Mouse (Mus musculus): Measurements from ENCODE around the gene Clpx. TPM values are rescaled to one million over a fixed set of nuclear protein-coding genes. Genes with fewer than 3 reads are reported as not detected.

Gene Clpx
- total RNA-seq, 2 experiments from 2014 or later: 20.1 to 30.4 TPM

Other genes starting within 250 kb of the Clpx start
- gene Igdcc4, start 192.8 kb upstream of the Clpx start, total RNA-seq (2015; ENCODE audit: low replicate concordance): not detected in 2 replicates
- not detected in 2 replicates for gene Igdcc4, start 192.8 kb upstream of the Clpx start, total RNA-seq (2017; ENCODE audit: low replicate concordance)
- not detected in 2 replicates for gene Igdcc3, start 153.1 kb upstream of the Clpx start, total RNA-seq (2015; ENCODE audit: low replicate concordance)
- gene Igdcc3, start 153.1 kb upstream of the Clpx start, total RNA-seq (2017; ENCODE audit: low replicate concordance): not detected in 2 replicates
- gene Parp16, start 98.9 kb upstream of the Clpx start, total RNA-seq (2015; ENCODE audit: low replicate concordance): 17.7 and 28.5 TPM in 2 replicates
- 13.7 and 15.2 TPM in 2 replicates for gene Parp16, start 98.9 kb upstream of the Clpx start, total RNA-seq (2017; ENCODE audit: low replicate concordance)
- not detected in 2 replicates for gene Cilp, start 29.1 kb upstream of the Clpx start, total RNA-seq (2015; ENCODE audit: low replicate concordance)
- gene Cilp, start 29.1 kb upstream of the Clpx start, total RNA-seq (2017; ENCODE audit: low replicate concordance): not detected in 2 replicates
- 7.2 and 13.4 TPM in 2 replicates for gene Pdcd7, start 51.8 kb downstream of the Clpx start, total RNA-seq (2015; ENCODE audit: low replicate concordance)
- gene Pdcd7, start 51.8 kb downstream of the Clpx start, total RNA-seq (2017; ENCODE audit: low replicate concordance): 8.4 and 13.3 TPM in 2 replicates
- gene Ubap1l, start 66.8 kb downstream of the Clpx start, total RNA-seq (2015; ENCODE audit: low replicate concordance): not detected in 2 replicates
- not detected in 2 replicates for gene Ubap1l, start 66.8 kb downstream of the Clpx start, total RNA-seq (2017; ENCODE audit: low replicate concordance)
- gene Kbtbd13, start 97.4 kb downstream of the Clpx start, total RNA-seq (2015; ENCODE audit: low replicate concordance): not detected in 2 replicates
- not detected in 2 replicates for gene Kbtbd13, start 97.4 kb downstream of the Clpx start, total RNA-seq (2017; ENCODE audit: low replicate concordance)
- gene Rasl12, start 104.2 kb downstream of the Clpx start, total RNA-seq (2015; ENCODE audit: low replicate concordance): not detected in 2 replicates
- not detected in 2 replicates for gene Rasl12, start 104.2 kb downstream of the Clpx start, total RNA-seq (2017; ENCODE audit: low replicate concordance)
- gene Slc51b, start 128.7 kb downstream of the Clpx start, total RNA-seq (2015; ENCODE audit: low replicate concordance): not detected in 2 replicates
- not detected in 2 replicates for gene Slc51b, start 128.7 kb downstream of the Clpx start, total RNA-seq (2017; ENCODE audit: low replicate concordance)
- gene Mtfmt, start 141.5 kb downstream of the Clpx start, total RNA-seq (2015; ENCODE audit: low replicate concordance): 4.6 and 14.4 TPM in 2 replicates
- 1.2 and 5.5 TPM in 2 replicates for gene Mtfmt, start 141.5 kb downstream of the Clpx start, total RNA-seq (2017; ENCODE audit: low replicate concordance)
- gene Spg21, start 166.7 kb downstream of the Clpx start, total RNA-seq (2015; ENCODE audit: low replicate concordance): 11.5 and 18.4 TPM in 2 replicates
- gene Spg21, start 166.7 kb downstream of the Clpx start, total RNA-seq (2017; ENCODE audit: low replicate concordance): 5.8 and 6.6 TPM in 2 replicates
- gene Ankdd1a, start 225.9 kb downstream of the Clpx start, total RNA-seq (2015; ENCODE audit: low replicate concordance): not detected in 2 replicates
- gene Ankdd1a, start 225.9 kb downstream of the Clpx start, total RNA-seq (2017; ENCODE audit: low replicate concordance): not detected in 2 replicates

All from erythroid progenitor cell, adult 5-6 weeks (primary cell).